Mouse (Mus musculus): Measurements from ENCODE around the gene Plekhf1.

GRCm38 (mm10) chr7:38212651-38213062 is 15.2 kb downstream of the Plekhf1 start:
- TF ChIP-seq CTCF (IDR thresholded peaks at IDR 0.05; ENCODE audit: control insufficient read depth, insufficient read depth, insufficient replicate concordance, low read depth, low read length) = no peak
- no peak for TF ChIP-seq POLR2A (IDR thresholded peaks at IDR 0.05; ENCODE audit: control insufficient read depth, low read depth, low read length)

Data from testis, adult 2 months (tissue).